In genomic region chr2:85061107-85061541, GRCm38 (mm10) we compare ENCODE assay signal across 8 mouse cellular contexts. TPM values are rescaled to one million over a fixed set of nuclear protein-coding genes. Genes with fewer than 3 reads are reported as not detected.
A peak's percentile ranks its signal among the peaks of the same experiment; 100 is the strongest.
DNase-seq lines count a peak whose midpoint lies in the region; ATAC-seq and TF ChIP-seq lines count a peak whose summit lies in the region.

No protein-coding gene starts in this region.

- WGBS in forebrain, embryonic 14.5 days, result 40% methylated on average over 10 of the region's 10 CpGs
- WGBS in kidney, embryonic 14.5 days, result 20% methylated on average over 10 of the region's 10 CpGs
- WGBS in lung, postnatal 0 days, result 40% methylated on average over 3 of the region's 10 CpGs

- peak overlapping the region; percentile 17; the same call in 1 of the 2 replicates for H3K4me2 ChIP-seq in forebrain, embryonic 14.5 days (ENCODE audit: low read length)
- H3K4me2 ChIP-seq in kidney, embryonic 14.5 days (replicated peaks; ENCODE audit: low read depth, low read length), result peak overlapping the region; percentile 68
- H3K4me2 ChIP-seq in lung, postnatal 0 days (replicated peaks; ENCODE audit: low read depth, low read length), result peak overlapping the region; percentile 70

- no peaks in the 10 kb centered on the region for H3K9me3 ChIP-seq in forebrain, embryonic 14.5 days (replicated peaks; ENCODE audit: control insufficient read depth, low read length)
- no peaks in the 10 kb centered on the region for H3K9me3 ChIP-seq in kidney, embryonic 14.5 days (ENCODE audit: control insufficient read depth, low read length)
- no peaks in the 10 kb centered on the region for H3K9me3 ChIP-seq in lung, postnatal 0 days (ENCODE audit: low read length)

- peak; percentile 89 for DNase-seq in NIH3T3 (ENCODE audit: low read depth)
- no peak for DNase-seq in forebrain, embryonic 14.5 days (ENCODE audit: low spot score)
- peak; percentile 52 for DNase-seq in lung, postnatal 0 days (ENCODE audit: low spot score)
- no peak for DNase-seq in layer of hippocampus, postnatal 10 days (ENCODE audit: low spot score in 2 of 2)
- no peak for DNase-seq in testis, postnatal 10 days (ENCODE audit: low spot score)
- DNase-seq in right cerebral cortex, adult 2 months (ENCODE audit: low spot score in 2 of 2), result no peak

- H3K27me3 ChIP-seq in forebrain, embryonic 14.5 days (replicated peaks; ENCODE audit: control insufficient read depth, insufficient read depth, low read length), result no peaks in the 10 kb centered on the region
- H3K27me3 ChIP-seq in kidney, embryonic 14.5 days (ENCODE audit: control insufficient read depth, insufficient read depth, low read length), result no peaks in the 10 kb centered on the region
- H3K27me3 ChIP-seq in lung, postnatal 0 days (replicated peaks; ENCODE audit: insufficient read depth, low read length), result no peaks in the 10 kb centered on the region

- H3K36me3 ChIP-seq in forebrain, embryonic 14.5 days (ENCODE audit: control insufficient read depth, insufficient read depth, low read length), result peaks cover 79% of the 10 kb centered on the region
- peaks cover 46% of the 10 kb centered on the region for H3K36me3 ChIP-seq in kidney, embryonic 14.5 days (ENCODE audit: control insufficient read depth, insufficient read depth, low read length)
- H3K36me3 ChIP-seq in lung, postnatal 0 days (ENCODE audit: insufficient read depth, low read length), result peaks cover 31% of the 10 kb centered on the region

- H3K9ac ChIP-seq in forebrain, embryonic 14.5 days (ENCODE audit: low read length), result no peak overlapping the region
- peak overlapping the region; percentile 42 for H3K9ac ChIP-seq in kidney, embryonic 14.5 days (ENCODE audit: low read depth, low read length)
- H3K9ac ChIP-seq in lung, postnatal 0 days (replicated peaks; ENCODE audit: low read depth), result peak overlapping the region; percentile 42

- no peak overlapping the region for H3K4me3 ChIP-seq in forebrain, embryonic 14.5 days (ENCODE audit: low read depth, low read length)
- peak overlapping the region; percentile 34 for H3K4me3 ChIP-seq in kidney, embryonic 14.5 days (ENCODE audit: low read length)
- peak overlapping the region; percentile 43 for H3K4me3 ChIP-seq in lung, postnatal 0 days (ENCODE audit: low read depth, low read length)

- H3K4me1 ChIP-seq in forebrain, embryonic 14.5 days (ENCODE audit: control insufficient read depth, insufficient read depth, low read length), result 0 out of 2 replicates have a peak, but pooled peaks cover 2% of the 10 kb centered on the region
- peaks cover 15% of the 10 kb centered on the region for H3K4me1 ChIP-seq in kidney, embryonic 14.5 days (ENCODE audit: control insufficient read depth, insufficient read depth, low read length)
- H3K4me1 ChIP-seq in lung, postnatal 0 days (ENCODE audit: insufficient read depth, low read depth, low read length), result peaks cover 7% of the 10 kb centered on the region; the same call in 1 of the 2 replicates

- TF ChIP-seq CTCF in lung, postnatal 0 days (IDR thresholded peaks at IDR 0.05), result no peak

- ATAC-seq in CD4-positive, CD25-positive, alpha-beta regulatory T cell, adult 4 months, result peak; percentile 43
- peak; percentile 45 for ATAC-seq in forebrain, embryonic 14.5 days
- ATAC-seq in kidney, embryonic 14.5 days (ENCODE audit: low FRiP score, low TSS enrichment), result no peak; the same call in 1 of the 2 replicates
- ATAC-seq in lung, postnatal 0 days, result peak; percentile 52

- TF ChIP-seq EP300 in lung, postnatal 0 days (IDR thresholded peaks at IDR 0.05), result no peak

- H3K27ac ChIP-seq in forebrain, embryonic 14.5 days (ENCODE audit: low read depth, low read length), result no peak overlapping the region
- H3K27ac ChIP-seq in kidney, embryonic 14.5 days (ENCODE audit: low read depth, low read length), result 0 out of 2 replicates have a peak overlapping the region, but pooled peaks have one; percentile 24
- H3K27ac ChIP-seq in lung, postnatal 0 days (ENCODE audit: low read length), result peak overlapping the region; percentile 81

RNA-seq across cellular contexts. Expression of gene Tnks1bp1, which starts 13.3 kb away (rescaled TPM):
- 1 to 10 TPM; 3.8 to 5.6 TPM for polyA plus RNA-seq in CD4-positive, CD25-positive, alpha-beta regulatory T cell, adult 4 months (2017; shearing (Covaris generic))
- polyA plus RNA-seq in forebrain, embryonic 14.5 days (2014; fragmentation: Nextera tagmentation; extraction: Ambion mirVana), result 6.7 and 10.6 TPM in 2 replicates
- 8.1 and 10.1 TPM in 2 replicates for polyA plus RNA-seq in kidney, embryonic 14.5 days (2014; fragmentation: Nextera tagmentation; extraction: Ambion mirVana)
- polyA plus RNA-seq in lung, postnatal 0 days (2015; fragmentation: Nextera tagmentation; extraction: Ambion mirVana), result 40.3 and 40.7 TPM in 2 replicates
- 100 to 1,000 TPM; 112 to 130 TPM for total RNA-seq in layer of hippocampus, postnatal 10 days (2021)

RNA-seq across cellular contexts. Expression of gene P2rx3, which starts 23.9 kb away (rescaled TPM):
- polyA plus RNA-seq in CD4-positive, CD25-positive, alpha-beta regulatory T cell, adult 4 months (2017; shearing (Covaris generic)), result under 1 TPM in 1 of 2 experiments, not detected in 1; 0.46 TPM
- 0.30 and 0.36 TPM in 2 replicates for polyA plus RNA-seq in forebrain, embryonic 14.5 days (2014; fragmentation: Nextera tagmentation; extraction: Ambion mirVana)
- 0.53 and 0.86 TPM in 2 replicates for polyA plus RNA-seq in kidney, embryonic 14.5 days (2014; fragmentation: Nextera tagmentation; extraction: Ambion mirVana)
- 0.07 and 0.08 TPM in 2 replicates for polyA plus RNA-seq in lung, postnatal 0 days (2015; fragmentation: Nextera tagmentation; extraction: Ambion mirVana)
- 1 to 10 TPM; 2.0 to 2.1 TPM for total RNA-seq in layer of hippocampus, postnatal 10 days (2021)

RNA-seq across cellular contexts. Expression of gene Ssrp1, which starts 24.1 kb away (rescaled TPM):
- 100 to 1,000 TPM; 147 to 202 TPM for polyA plus RNA-seq in CD4-positive, CD25-positive, alpha-beta regulatory T cell, adult 4 months (2017; shearing (Covaris generic))
- 240 and 254 TPM in 2 replicates for polyA plus RNA-seq in forebrain, embryonic 14.5 days (2014; fragmentation: Nextera tagmentation; extraction: Ambion mirVana)
- polyA plus RNA-seq in kidney, embryonic 14.5 days (2014; fragmentation: Nextera tagmentation; extraction: Ambion mirVana), result 260 and 334 TPM in 2 replicates
- 81.8 and 87.3 TPM in 2 replicates for polyA plus RNA-seq in lung, postnatal 0 days (2015; fragmentation: Nextera tagmentation; extraction: Ambion mirVana)
- 100 to 1,000 TPM; 110 to 122 TPM for total RNA-seq in layer of hippocampus, postnatal 10 days (2021)

Comparison
In these comparisons a context has a peak if more than half of its experiments do, and no peak if none do; other contexts are left out.
1. DNase-seq: peak in NIH3T3 (single experiment) and lung, postnatal 0 days (single experiment); none in forebrain, embryonic 14.5 days (single experiment), layer of hippocampus, postnatal 10 days (0 of 2), testis, postnatal 10 days (single experiment) and right cerebral cortex, adult 2 months (0 of 2).
2. H3K4me2 ChIP-seq: peak in every context shown above with its lines; median percentile 70 in lung, postnatal 0 days; 68 in kidney, embryonic 14.5 days; 17 in forebrain, embryonic 14.5 days.